Mouse (Mus musculus) splenic B cell, adult 2 months (primary cell): ENCODE data around the gene Cntn3.

Source experiments
- DNase-seq: peaks from one replicate; pipeline ENCODE4 v3.0.0-alpha.2; 2011; ENCODE audit warnings: low read depth, low spot score
- H3K27me3 ChIP-seq: 2 replicates; pipeline ENCODE4 v1.6.1; 2012; ENCODE audit warnings: mild to moderate bottlenecking, low read length, moderate library complexity, mixed read lengths; ENCODE audit not compliant: control insufficient read depth, poor library complexity, insufficient read depth, severe bottlenecking
- H3K36me3 ChIP-seq: 2 replicates; pipeline ENCODE4 v1.6.1; 2012; ENCODE audit warnings: mild to moderate bottlenecking, low read length, moderate library complexity, mixed read lengths; ENCODE audit not compliant: control insufficient read depth, poor library complexity, insufficient read depth, severe bottlenecking

Gene Cntn3

DNA sequence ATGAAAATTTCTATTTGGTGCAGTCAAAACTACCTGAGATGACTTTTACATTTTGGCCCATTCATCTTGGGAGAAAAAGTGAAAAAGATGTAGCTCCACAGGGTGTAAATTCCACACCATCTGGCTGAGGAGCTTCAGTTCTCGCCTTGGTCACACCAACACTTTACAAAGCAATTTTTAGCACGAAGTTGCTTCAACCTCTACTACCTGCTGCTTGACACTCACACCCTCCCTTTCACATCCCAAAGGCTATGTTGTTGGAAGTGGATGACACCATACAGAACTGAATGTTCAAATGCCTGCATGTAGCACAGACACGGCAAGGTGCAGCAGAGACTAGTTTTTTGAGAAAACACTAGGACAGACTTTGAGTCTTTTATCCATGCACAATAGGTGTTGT, 240.8 kb downstream of the Cntn3 start:
- no peaks in the 10 kb centered on the region for H3K27me3 ChIP-seq
- DNase-seq: no peak
- no peaks in the 10 kb centered on the region for H3K36me3 ChIP-seq

DNA sequence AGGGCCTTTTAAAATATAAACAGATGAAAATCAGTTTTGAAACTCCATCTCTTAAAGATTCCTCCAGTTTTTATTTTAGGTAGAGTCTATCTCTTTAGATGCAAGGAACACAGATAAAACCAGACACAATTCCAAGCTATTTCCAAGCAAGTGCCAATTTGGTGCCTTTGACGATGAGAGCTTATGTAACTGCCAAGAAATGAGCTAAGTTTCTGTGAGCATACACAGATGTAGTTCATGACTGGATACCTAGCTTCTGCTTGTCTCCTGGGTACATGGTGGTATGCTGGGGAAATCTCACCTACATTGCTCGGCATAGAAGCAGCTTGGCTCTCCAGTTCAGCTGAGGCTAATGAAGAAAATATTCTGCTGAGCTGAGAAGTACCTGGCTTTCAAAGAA, 246.2 kb downstream of the Cntn3 start:
- Histone ChIP-seq H3K27me3 (no peaks in the 10 kb centered on the region), H3K36me3 (no peaks in the 10 kb centered on the region)
- DNase-seq: no peak

DNA sequence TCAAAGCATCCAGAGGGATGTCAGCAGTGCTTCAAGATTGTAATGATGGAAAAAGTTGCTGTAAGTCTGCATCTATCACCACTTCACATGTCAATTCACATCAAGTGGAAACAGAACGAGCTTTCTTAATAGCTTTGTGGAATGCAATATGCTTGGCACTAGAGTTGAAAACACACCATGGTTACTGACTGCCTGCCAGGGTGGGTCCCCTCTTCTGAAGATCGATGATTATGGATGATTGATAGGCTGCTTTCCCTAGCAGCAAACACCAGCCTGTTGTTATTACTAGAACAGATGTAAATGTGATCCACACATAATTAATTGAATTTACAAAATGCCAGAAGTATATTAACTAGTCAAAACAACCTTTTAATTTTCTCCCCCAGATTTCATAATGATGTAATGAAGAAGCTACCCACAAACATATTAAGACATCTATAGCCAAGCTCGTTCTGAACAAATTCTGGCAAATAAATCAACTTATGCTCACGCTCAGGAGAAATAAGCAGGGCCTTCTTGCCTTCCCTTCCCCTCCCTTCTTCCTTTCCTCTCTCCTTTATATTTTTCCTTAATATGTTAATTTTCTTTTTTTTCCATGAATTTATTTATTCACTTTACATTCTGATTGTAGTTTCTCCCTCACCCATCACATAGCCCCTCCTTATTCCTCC, 250.2 kb downstream of the Cntn3 start:
- Histone ChIP-seq H3K36me3 (no peaks in the 10 kb centered on the region), H3K27me3 (no peaks in the 10 kb centered on the region)
- no peak for DNase-seq

DNA sequence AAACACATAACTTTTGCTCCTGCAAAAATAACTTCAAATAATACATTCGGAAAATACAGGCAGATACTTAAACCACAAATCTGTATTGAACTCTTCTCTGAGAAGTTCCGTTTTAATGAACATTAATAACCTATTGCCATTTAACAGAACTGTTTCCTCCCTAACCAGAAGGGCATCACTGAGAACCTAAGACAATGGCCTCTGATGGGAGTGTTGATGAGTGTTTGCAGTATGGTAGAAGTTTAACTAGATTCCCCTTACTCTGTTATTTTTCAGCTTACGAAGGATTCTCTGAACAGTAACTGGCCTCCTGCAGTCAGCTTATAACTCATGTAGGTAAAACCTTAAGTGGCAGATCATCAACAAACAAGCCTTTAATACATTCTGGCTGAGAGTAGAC, 253.1 kb downstream of the Cntn3 start:
- Histone ChIP-seq H3K36me3 (no peaks in the 10 kb centered on the region), H3K27me3 (no peaks in the 10 kb centered on the region)
- DNase-seq: no peak

DNA sequence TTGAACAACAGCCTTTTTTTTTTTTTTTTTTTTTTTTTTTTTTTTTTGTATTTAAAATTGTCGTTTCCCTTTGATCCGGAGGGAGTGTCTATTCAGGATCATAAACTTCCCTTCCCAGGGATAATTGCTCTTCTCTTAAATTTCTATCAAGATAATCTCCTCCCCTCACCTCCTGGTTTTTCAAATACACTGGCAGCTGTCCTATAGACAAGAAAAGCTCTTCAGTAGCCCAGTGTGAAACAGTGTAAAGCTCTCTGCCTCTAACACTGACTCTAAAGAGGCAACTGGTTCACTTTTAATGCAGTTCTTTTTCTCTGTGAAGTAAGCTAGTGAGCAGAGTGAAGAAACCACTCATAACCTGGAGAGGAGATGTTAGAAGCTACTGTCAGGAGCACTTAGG, 290.0 kb downstream of the Cntn3 start:
- Histone ChIP-seq H3K36me3 (no peaks in the 10 kb centered on the region), H3K27me3 (no peaks in the 10 kb centered on the region)
- DNase-seq: no peak

DNA sequence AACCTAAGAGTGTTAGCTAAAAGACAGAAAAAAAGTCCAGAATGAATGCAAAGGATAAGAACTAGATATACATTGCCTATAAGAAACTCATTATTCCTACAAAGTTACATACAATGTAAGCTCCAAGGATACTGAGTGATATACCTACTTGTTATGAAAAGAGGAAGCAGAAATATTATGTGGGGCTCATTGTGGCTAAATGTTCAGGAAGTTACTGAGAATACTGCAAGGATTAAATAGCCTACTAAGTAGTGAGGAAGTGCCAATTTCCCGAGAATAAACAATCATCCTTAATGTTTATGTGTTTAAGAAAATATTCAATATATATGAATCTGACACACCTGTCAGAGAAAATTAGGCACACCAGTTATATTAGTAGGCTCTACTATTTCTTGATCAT, 341.9 kb downstream of the Cntn3 start:
- Histone ChIP-seq H3K36me3 (no peaks in the 10 kb centered on the region), H3K27me3 (no peaks in the 10 kb centered on the region)
- DNase-seq: no peak

DNA sequence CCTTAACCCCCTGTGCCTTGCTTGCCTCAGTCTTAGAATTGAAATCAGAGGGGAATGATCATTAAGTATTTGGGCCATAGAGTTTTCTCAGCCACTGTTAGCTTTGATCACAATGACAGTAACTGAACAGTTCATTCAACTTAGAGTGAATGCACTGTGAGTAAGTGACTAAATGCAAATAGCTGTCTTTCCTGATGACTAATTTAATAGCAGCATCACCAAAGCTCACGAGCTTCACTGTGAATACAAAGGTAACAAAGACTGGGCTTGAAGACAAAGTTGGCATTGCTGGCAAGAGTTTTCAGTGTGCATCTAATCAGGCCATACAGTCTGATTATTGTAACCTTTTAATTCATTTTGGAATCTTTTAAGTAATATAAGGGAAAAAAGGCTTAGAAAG, 386.6 kb downstream of the Cntn3 start:
- Histone ChIP-seq H3K27me3 (no peaks in the 10 kb centered on the region), H3K36me3 (no peaks in the 10 kb centered on the region)
- DNase-seq: no peak

DNA sequence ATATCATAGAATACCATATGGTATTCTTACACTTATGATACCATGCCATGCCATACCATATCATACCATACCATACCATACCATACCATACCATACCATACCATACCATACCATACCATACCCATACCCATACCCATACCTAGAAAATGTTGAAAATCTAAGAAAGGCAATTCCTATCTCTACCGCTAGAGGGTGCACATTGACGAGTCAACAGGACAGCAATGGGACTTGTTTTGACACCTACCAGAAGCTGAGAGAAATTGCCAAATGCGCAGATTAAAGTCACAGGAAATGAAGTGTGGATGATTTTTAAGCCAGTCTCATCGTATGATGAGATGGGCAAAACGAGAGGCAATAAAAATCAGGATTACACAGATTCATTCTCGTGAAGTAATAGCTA, 402.0 kb downstream of the Cntn3 start:
- H3K36me3 ChIP-seq: no peaks in the 10 kb centered on the region
- no peaks in the 10 kb centered on the region for H3K27me3 ChIP-seq
- DNase-seq: no peak

DNA sequence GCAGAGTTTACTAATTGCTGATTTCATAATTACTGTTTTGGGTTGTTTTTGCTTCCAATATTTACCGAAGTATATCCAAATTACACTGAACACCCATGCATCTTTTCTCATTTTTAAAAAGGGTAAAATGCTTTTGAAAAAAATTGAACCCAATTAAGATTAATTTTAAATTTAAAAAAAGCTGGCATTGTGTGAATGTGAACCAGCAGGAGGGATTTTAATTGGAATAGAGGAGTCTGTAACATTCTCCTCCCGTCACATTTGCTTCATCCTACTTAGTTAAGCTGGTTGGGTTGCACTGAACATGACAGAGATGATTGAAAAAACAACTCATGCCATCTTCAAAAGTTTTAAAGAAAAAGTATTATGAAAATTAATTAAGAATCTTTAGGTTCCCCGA, 411.7 kb downstream of the Cntn3 start:
- Histone ChIP-seq H3K36me3 (no peaks in the 10 kb centered on the region), H3K27me3 (no peaks in the 10 kb centered on the region)
- DNase-seq: no peak

DNA sequence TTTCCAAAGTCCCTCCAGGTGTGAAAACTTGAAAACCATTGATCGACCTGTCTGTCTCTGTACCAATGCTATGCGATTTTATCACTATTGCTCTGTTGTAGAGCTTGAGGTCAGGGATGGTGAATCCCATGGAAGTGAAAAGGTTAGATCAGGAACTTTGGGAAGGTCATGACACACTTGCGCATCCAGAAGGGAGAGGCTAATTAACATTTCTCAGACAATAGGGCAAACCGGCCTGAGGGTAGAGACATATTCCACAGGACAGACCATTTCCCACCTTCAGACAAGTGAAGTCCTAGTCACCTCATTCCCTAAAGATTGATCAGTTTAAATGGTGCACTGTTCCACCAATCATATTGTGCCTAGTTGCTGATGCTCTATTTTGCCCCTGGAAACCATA, 451.2 kb downstream of the Cntn3 start:
- DNase-seq: no peak
- Histone ChIP-seq H3K36me3 (no peaks in the 10 kb centered on the region), H3K27me3 (no peaks in the 10 kb centered on the region)

DNA sequence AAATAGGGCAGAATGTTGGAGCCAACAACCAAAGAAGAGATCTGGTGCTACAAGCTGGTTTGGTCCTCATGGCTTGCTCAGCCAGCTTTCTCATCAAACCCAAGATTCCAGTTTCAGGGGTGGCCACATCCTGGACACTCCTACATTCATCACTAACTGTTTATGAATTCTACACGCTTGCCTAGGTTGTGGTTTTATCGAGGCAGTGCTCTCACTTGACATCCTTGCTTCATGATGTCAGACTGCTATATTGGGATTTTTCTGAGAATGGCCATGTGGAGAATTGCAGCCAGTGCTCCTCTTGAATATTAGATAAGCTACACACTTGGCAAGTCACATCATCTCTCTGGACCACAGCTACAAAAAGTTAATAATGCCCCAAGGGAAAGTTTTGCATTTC, 452.9 kb downstream of the Cntn3 start:
- no peaks in the 10 kb centered on the region for H3K36me3 ChIP-seq
- no peaks in the 10 kb centered on the region for H3K27me3 ChIP-seq
- DNase-seq: no peak

DNA sequence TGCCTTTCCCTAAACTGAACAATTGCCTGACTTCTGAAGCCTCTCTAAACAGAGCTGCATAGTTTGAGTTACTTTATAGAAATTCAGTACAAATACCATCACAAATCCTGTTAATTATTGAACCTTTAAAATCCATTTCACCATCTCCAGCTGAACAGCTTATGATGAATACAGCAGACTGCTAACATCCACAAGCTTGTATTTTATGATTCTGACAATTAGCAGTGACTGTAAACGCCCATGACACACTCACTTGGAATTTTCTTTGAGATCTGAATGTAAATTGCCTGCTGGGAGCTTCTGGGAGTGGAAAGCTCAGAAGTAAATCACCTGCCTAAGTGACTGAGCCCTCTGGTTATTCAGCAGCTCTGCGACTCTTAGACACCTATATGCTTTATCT, 459.3 kb downstream of the Cntn3 start:
- Histone ChIP-seq H3K27me3 (no peaks in the 10 kb centered on the region), H3K36me3 (no peaks in the 10 kb centered on the region)
- no peak for DNase-seq
